Mouse (Mus musculus) gastrocnemius, postnatal 14 days (tissue): ENCODE results near the gene Psmc1. TPM values are rescaled to one million over a fixed set of nuclear protein-coding genes. Genes with fewer than 3 reads are reported as not detected.

ENCODE experiments used
- DNase-seq: peaks from one replicate; pipeline ENCODE4 v3.0.0; 2021; ENCODE audit warnings: mixed read lengths
- intact Hi-C: fragments of 180-260 bp; cut with DNase I; formaldehyde crosslinking; loops from one replicate; pipeline ENCODE4 v1.15.1; 2025; ENCODE audit warnings: low total_unique reads
- total RNA-seq, 2 experiments: library from RNA; stranded (reverse); gene quantifications; 2 replicates each; pipeline ENCODE4 v1.2.3; 2021

The Psmc1 gene
- total RNA-seq, 2 experiments from 2014 or later: 177 to 181 TPM

DNA sequence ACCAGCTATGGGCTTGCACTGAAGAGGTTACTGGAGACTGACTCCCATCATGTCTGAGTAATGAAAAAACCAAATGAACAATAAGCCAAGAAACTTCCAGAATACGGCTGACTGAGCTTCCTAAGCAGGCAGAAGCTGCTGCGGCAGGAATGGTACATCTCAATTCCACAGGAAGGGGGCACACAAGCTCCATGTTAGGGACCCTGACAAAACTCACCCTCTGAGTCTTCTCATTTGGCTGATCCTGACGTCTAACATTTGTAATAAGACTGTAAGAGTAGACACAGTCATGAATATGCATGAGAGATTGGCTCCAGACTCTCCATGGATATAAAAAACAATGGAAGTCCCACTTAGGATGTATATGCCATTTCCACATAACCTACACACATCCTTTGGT is 56.2 kb downstream of the Psmc1 start:
- peak; percentile 28 for DNase-seq
- intact Hi-C loops: no loop called here

DNA sequence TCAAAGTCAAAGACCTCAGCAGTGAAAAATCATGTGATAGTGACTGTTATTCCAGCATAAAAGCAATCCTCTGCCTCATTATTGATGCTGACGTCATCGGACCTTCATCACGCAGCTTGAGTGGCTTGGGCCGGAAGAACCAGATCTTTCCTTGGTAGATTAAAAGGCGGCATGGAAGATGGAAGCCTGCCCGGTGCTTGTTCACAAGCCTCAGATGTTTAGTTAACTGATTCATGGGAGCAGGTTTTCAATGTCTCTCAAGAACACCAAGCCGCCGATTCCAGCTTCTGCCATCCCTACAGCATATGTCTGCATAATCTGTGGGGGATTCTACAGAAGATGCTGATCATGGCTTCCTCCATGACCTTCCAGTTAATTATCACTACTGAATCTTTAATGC is 57.0 kb downstream of the Psmc1 start:
- intact Hi-C loops: no loop called here
- no peak for DNase-seq

- intact Hi-C loops: no loop called here
- DNase-seq: no peak
These were observed 57.5 kb downstream of the Psmc1 start for GRCm38 (mm10) chr12:100167502-100167901.

- peak; percentile 37 for DNase-seq
These were observed 58.2 kb downstream of the Psmc1 start for GRCm38 (mm10) chr12:100167931-100168871.

DNA sequence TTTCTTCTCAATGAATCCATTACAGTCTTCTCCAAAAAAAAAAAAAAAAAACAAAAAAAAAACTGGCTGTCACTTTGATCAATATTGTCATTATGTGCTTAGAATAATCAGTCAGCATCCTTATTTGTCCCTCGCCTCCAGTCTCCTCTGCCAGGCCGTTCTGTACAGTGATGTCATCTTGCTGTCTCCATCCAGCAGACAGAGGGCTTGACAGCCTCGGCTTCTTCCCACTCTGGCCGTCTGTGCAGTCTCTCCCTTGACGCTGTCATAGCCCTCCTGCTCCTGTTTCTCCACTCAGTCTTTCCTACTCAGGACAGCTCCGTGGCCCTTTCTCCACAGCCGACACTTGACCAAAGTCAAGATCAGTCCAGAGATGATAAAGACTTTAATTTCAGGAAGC is 62.5 kb downstream of the Psmc1 start:
- intact Hi-C loops: no loop called here
- no peak for DNase-seq

More at GRCm38 (mm10) chr12:100167931-100168871, 58.2 kb downstream of the Psmc1 start:
- intact Hi-C loops: no loop called here

Other genes with a start within 250 kb of the Psmc1 start
- under 1 TPM; 0.66 to 0.74 TPM for gene Efcab11, start 225.7 kb upstream of the Psmc1 start, total RNA-seq
- 1 to 10 TPM; 4.1 to 6.5 TPM for gene Tdp1, start 225.6 kb upstream of the Psmc1 start, total RNA-seq
- gene Kcnk13, start 145.7 kb upstream of the Psmc1 start, total RNA-seq: 1 to 10 TPM in 1 of 2 experiments, under 1 TPM in 1; 0.95 to 1.1 TPM
- 1 to 10 TPM; 7.7 to 9.7 TPM for gene Nrde2, start 49.5 kb downstream of the Psmc1 start, total RNA-seq
- 100 to 1,000 TPM; 380 to 427 TPM for gene Calm1, start 89.3 kb downstream of the Psmc1 start, total RNA-seq